12 mouse cellular contexts compared by ENCODE assay signal in the genomic region with DNA sequence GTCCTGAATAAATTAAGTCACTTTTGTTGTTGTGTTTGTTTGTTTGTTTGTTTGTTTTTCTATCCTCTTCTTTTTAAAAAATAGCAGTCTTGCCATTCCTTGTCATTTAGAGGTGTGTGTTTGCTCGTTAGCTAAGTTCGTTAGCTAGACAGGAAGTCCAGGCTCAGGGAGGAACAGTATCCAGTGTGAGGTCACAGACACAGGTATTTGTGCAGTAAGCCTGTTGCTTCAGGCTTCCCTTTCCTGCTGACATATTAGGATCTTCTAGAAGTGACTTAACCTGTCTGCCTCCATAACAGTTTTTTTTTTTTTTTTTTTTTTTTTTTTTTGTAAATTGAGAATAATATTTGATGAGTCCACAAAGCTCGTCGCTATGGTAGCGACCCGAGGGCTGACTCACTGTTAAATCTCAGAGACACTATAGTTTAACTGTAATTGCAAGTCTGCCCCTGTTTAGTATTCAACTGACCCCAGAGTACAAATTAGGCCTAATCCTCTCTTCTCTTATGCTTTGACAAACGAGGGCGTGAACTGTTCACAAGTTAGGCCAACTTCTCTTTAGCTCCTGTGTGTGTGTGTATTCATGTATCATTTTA.
DNase-seq lines count a peak whose midpoint lies in the region; ATAC-seq and TF ChIP-seq lines count a peak whose summit lies in the region.
"Had no signal": no experiment of that assay in that cellular context is flagged by ENCODE, and none has a peak within 500 bp of the region (broad histone marks: within the 10 kb centered on the region; RNA-seq: fewer than 3 reads in every experiment).

No protein-coding gene starts in this region.

- no peak overlapping the region for H3K4me2 ChIP-seq in forebrain, embryonic 14.5 days (ENCODE audit: low read length)
- no peak overlapping the region for H3K4me2 ChIP-seq in midbrain, embryonic 11.5 days
- no peak overlapping the region for H3K4me2 ChIP-seq in midbrain, embryonic 15.5 days
- no peak overlapping the region for H3K4me2 ChIP-seq in stomach, postnatal 0 days (replicated peaks; ENCODE audit: low read depth)
- H3K4me2 ChIP-seq: liver, embryonic 15.5 days had no signal

- 12% methylated on average over 8 of the region's 8 CpGs for WGBS in forebrain, embryonic 14.5 days
- WGBS in forebrain, embryonic 10.5 days: 38% methylated on average over 8 of the region's 8 CpGs
- 52% methylated on average over 8 of the region's 8 CpGs for WGBS in midbrain, embryonic 11.5 days
- 52% methylated on average over 8 of the region's 8 CpGs for WGBS in midbrain, embryonic 15.5 days
- WGBS in stomach, postnatal 0 days: 51% methylated on average over 8 of the region's 8 CpGs

- peaks cover 4% of the 10 kb centered on the region; the same call in 1 of the 2 replicates for H3K4me1 ChIP-seq in forebrain, embryonic 14.5 days (ENCODE audit: control insufficient read depth, insufficient read depth, low read length)
- peaks cover 30% of the 10 kb centered on the region for H3K4me1 ChIP-seq in forebrain, embryonic 10.5 days
- H3K4me1 ChIP-seq in midbrain, embryonic 11.5 days (ENCODE audit: control insufficient read depth, insufficient read depth, low read length): peaks cover 16% of the 10 kb centered on the region
- peaks cover 8% of the 10 kb centered on the region for H3K4me1 ChIP-seq in midbrain, embryonic 15.5 days
- H3K4me1 ChIP-seq in stomach, postnatal 0 days (replicated peaks; ENCODE audit: control insufficient read depth, insufficient read depth): no peaks in the 10 kb centered on the region

- no peaks in the 10 kb centered on the region for H3K9me3 ChIP-seq in forebrain, embryonic 14.5 days (replicated peaks; ENCODE audit: control insufficient read depth, low read length)
- no peaks in the 10 kb centered on the region for H3K9me3 ChIP-seq in forebrain, embryonic 10.5 days
- H3K9me3 ChIP-seq in midbrain, embryonic 11.5 days (ENCODE audit: control insufficient read depth, low read length): no peaks in the 10 kb centered on the region
- no peaks in the 10 kb centered on the region for H3K9me3 ChIP-seq in midbrain, embryonic 15.5 days
- H3K9me3 ChIP-seq in stomach, postnatal 0 days (ENCODE audit: control insufficient read depth, low read length): no peaks in the 10 kb centered on the region
- H3K9me3 ChIP-seq: heart, embryonic 10.5 days; limb, embryonic 13.5 days; liver, embryonic 15.5 days had no signal

- TF ChIP-seq CTCF in stomach, postnatal 0 days (IDR thresholded peaks at IDR 0.05; ENCODE audit: low read depth): no peak

- no peak for TF ChIP-seq EP300 in stomach, postnatal 0 days (optimal IDR thresholded peaks at IDR 0.05)

- no peak overlapping the region for H3K27ac ChIP-seq in forebrain, embryonic 14.5 days (ENCODE audit: low read depth, low read length)
- no peak overlapping the region; the same call in 1 of the 2 replicates for H3K27ac ChIP-seq in forebrain, embryonic 10.5 days
- H3K27ac ChIP-seq in midbrain, embryonic 11.5 days (ENCODE audit: low read depth, low read length): no peak overlapping the region
- no peak overlapping the region for H3K27ac ChIP-seq in midbrain, embryonic 15.5 days
- H3K27ac ChIP-seq in stomach, postnatal 0 days (replicated peaks): no peak overlapping the region
- H3K27ac ChIP-seq: gastrocnemius, adult 2 months; limb, embryonic 13.5 days; liver, embryonic 15.5 days had no signal

- ATAC-seq in forebrain, embryonic 14.5 days: no peak
- ATAC-seq in midbrain, embryonic 11.5 days (ENCODE audit: low FRiP score): peak; percentile 43
- ATAC-seq in midbrain, embryonic 15.5 days (replicated peaks): no peak
- ATAC-seq in granulocyte monocyte progenitor cell, adult 5-6 weeks (replicated peaks; ENCODE audit: poor library complexity, severe bottlenecking): 0 out of 2 replicates have a peak, but pooled peaks have one; percentile 22
- peak; percentile 78 for ATAC-seq in stomach, postnatal 0 days (ENCODE audit: low FRiP score, low TSS enrichment)

- H3K4me3 ChIP-seq in forebrain, embryonic 14.5 days (ENCODE audit: low read depth, low read length): no peak overlapping the region
- no peak overlapping the region for H3K4me3 ChIP-seq in forebrain, embryonic 10.5 days
- no peak overlapping the region for H3K4me3 ChIP-seq in midbrain, embryonic 11.5 days (ENCODE audit: low read depth, low read length)
- H3K4me3 ChIP-seq in midbrain, embryonic 15.5 days: no peak overlapping the region
- no peak overlapping the region for H3K4me3 ChIP-seq in stomach, postnatal 0 days (ENCODE audit: low read depth, low read length)
- H3K4me3 ChIP-seq: gastrocnemius, adult 2 months; heart, embryonic 10.5 days; limb, embryonic 13.5 days; liver, embryonic 15.5 days had no signal

- H3K9ac ChIP-seq in forebrain, embryonic 14.5 days (ENCODE audit: low read length): no peak overlapping the region
- H3K9ac ChIP-seq in midbrain, embryonic 11.5 days (ENCODE audit: low read length): no peak overlapping the region
- H3K9ac ChIP-seq in midbrain, embryonic 15.5 days: no peak overlapping the region
- no peak overlapping the region for H3K9ac ChIP-seq in stomach, postnatal 0 days (ENCODE audit: low read length)
- H3K9ac ChIP-seq: limb, embryonic 13.5 days; liver, embryonic 15.5 days had no signal

- DNase-seq in forebrain, embryonic 14.5 days (ENCODE audit: low spot score): peak; percentile 3
- DNase-seq in forebrain, embryonic 10.5 days (ENCODE audit: extremely low spot score, low spot score): no peak
- DNase-seq in midbrain, embryonic 11.5 days (ENCODE audit: low spot score, missing footprints): peak; percentile 82
- peak; percentile 20 for DNase-seq in stomach, postnatal 0 days (ENCODE audit: low spot score)
- DNase-seq in urinary bladder, postnatal 4 days (ENCODE audit: low spot score in 2 of 2): no peak
- DNase-seq: cerebellum, adult 2 months had no signal

- no peaks in the 10 kb centered on the region for H3K36me3 ChIP-seq in forebrain, embryonic 14.5 days (ENCODE audit: control insufficient read depth, insufficient read depth, low read length)
- H3K36me3 ChIP-seq in forebrain, embryonic 10.5 days (replicated peaks): no peaks in the 10 kb centered on the region
- H3K36me3 ChIP-seq in midbrain, embryonic 11.5 days (ENCODE audit: control insufficient read depth, insufficient read depth, low read length): no peaks in the 10 kb centered on the region
- no peaks in the 10 kb centered on the region for H3K36me3 ChIP-seq in midbrain, embryonic 15.5 days (replicated peaks)
- no peaks in the 10 kb centered on the region for H3K36me3 ChIP-seq in stomach, postnatal 0 days (ENCODE audit: control insufficient read depth, insufficient read depth, low read length)
- H3K36me3 ChIP-seq: heart, embryonic 10.5 days; limb, embryonic 13.5 days; liver, embryonic 15.5 days had no signal

- H3K27me3 ChIP-seq in forebrain, embryonic 14.5 days (replicated peaks; ENCODE audit: control insufficient read depth, insufficient read depth, low read length): no peaks in the 10 kb centered on the region
- peaks cover 4% of the 10 kb centered on the region for H3K27me3 ChIP-seq in forebrain, embryonic 10.5 days (ENCODE audit: poor library complexity, severe bottlenecking)
- H3K27me3 ChIP-seq in midbrain, embryonic 11.5 days (ENCODE audit: control insufficient read depth, insufficient read depth, low read length): no peaks in the 10 kb centered on the region
- H3K27me3 ChIP-seq in midbrain, embryonic 15.5 days (replicated peaks): no peaks in the 10 kb centered on the region
- H3K27me3 ChIP-seq in stomach, postnatal 0 days (ENCODE audit: control insufficient read depth, insufficient read depth, low read length): no peaks in the 10 kb centered on the region
- H3K27me3 ChIP-seq: limb, embryonic 13.5 days; liver, embryonic 15.5 days had no signal

Comparison
In these comparisons a context has a peak if more than half of its experiments do, and no peak if none do; other contexts are left out.
1. ATAC-seq: peak in midbrain, embryonic 11.5 days (single experiment), granulocyte monocyte progenitor cell, adult 5-6 weeks (single experiment) and stomach, postnatal 0 days (single experiment); none in forebrain, embryonic 14.5 days (single experiment) and midbrain, embryonic 15.5 days (single experiment).
2. DNase-seq: peak in forebrain, embryonic 14.5 days (single experiment), midbrain, embryonic 11.5 days (single experiment) and stomach, postnatal 0 days (single experiment); none in forebrain, embryonic 10.5 days (single experiment) and urinary bladder, postnatal 4 days (0 of 2).